Mouse (Mus musculus): ENCODE measurements around the gene Usp38. TPM values are rescaled to one million over a fixed set of nuclear protein-coding genes. Genes with fewer than 3 reads are reported as not detected.
A peak's percentile ranks its signal among the peaks of the same experiment; 100 is the strongest.
"Not testable (repeated sequence)": the region's sequence is repeated elsewhere in the genome, so short reads cannot be mapped to it uniquely, and the experiment has no call there.

Gene Usp38
- polyA plus RNA-seq (2017; shearing (Covaris generic)) = 10 to 100 TPM; 23.8 to 27.2 (median 25.2) TPM

- ATAC-seq = peak; percentile 80
These were observed at the start of gene Usp38 for GRCm38 (mm10) chr8:81014789-81015699. Gene Usp38 (minus strand): TSS chr8:81014928.

- ATAC-seq = no peak
These were observed 47.8 kb upstream of the Usp38 start for GRCm38 (mm10) chr8:81062566-81062965.

- ATAC-seq = peak; percentile 48
These were observed 47.2 kb upstream of the Usp38 start for GRCm38 (mm10) chr8:81061950-81062349.

- no peak for ATAC-seq
These were observed 29.5 kb upstream of the Usp38 start for GRCm38 (mm10) chr8:81044201-81044600.

- ATAC-seq = no peak
These were observed 13.3 kb upstream of the Usp38 start for GRCm38 (mm10) chr8:81027991-81028390.

- not testable (repeated sequence) for ATAC-seq
These were observed 2.8 kb upstream of the Usp38 start for GRCm38 (mm10) chr8:81017548-81017947.

GRCm38 (mm10) chr8:81013811-81014530 lies 757 bp downstream of the Usp38 start:
- ATAC-seq = no peak

- ATAC-seq = no peak
These were observed 2.0 kb downstream of the Usp38 start for GRCm38 (mm10) chr8:81012699-81013098.

GRCm38 (mm10) chr8:81012031-81012560 lies 2.6 kb downstream of the Usp38 start:
- ATAC-seq = peak; percentile 23

GRCm38 (mm10) chr8:81010386-81010785 lies 4.3 kb downstream of the Usp38 start:
- ATAC-seq = no peak

- ATAC-seq = no peak
These were observed 9.6 kb downstream of the Usp38 start for GRCm38 (mm10) chr8:81005114-81005513.

GRCm38 (mm10) chr8:80996632-80997031 lies 18.1 kb downstream of the Usp38 start:
- ATAC-seq = peak; percentile 35

- ATAC-seq = no peak
These were observed 22.8 kb downstream of the Usp38 start for GRCm38 (mm10) chr8:80991937-80992336.

- no peak for ATAC-seq
These were observed 31.9 kb downstream of the Usp38 start for GRCm38 (mm10) chr8:80982829-80983228.

- no peak for ATAC-seq
These were observed 33.0 kb downstream of the Usp38 start for GRCm38 (mm10) chr8:80981696-80982095.

- ATAC-seq = no peak
These were observed 34.7 kb downstream of the Usp38 start for GRCm38 (mm10) chr8:80980063-80980462.

- no peak for ATAC-seq
These were observed 37.5 kb downstream of the Usp38 start for GRCm38 (mm10) chr8:80977231-80977630.

- no peak for ATAC-seq
These were observed 43.6 kb downstream of the Usp38 start for GRCm38 (mm10) chr8:80971150-80971549.

- no peak for ATAC-seq
These were observed 44.6 kb downstream of the Usp38 start for GRCm38 (mm10) chr8:80970000-80970685.

GRCm38 (mm10) chr8:80969423-80969822 lies 45.3 kb downstream of the Usp38 start:
- ATAC-seq = no peak

- ATAC-seq = no peak
These were observed 51.6 kb downstream of the Usp38 start for GRCm38 (mm10) chr8:80963095-80963494.

- ATAC-seq = no peak
These were observed 52.1 kb downstream of the Usp38 start for GRCm38 (mm10) chr8:80962592-80962983.
